Mouse (Mus musculus): ENCODE results near the gene Nanog.

DNA sequence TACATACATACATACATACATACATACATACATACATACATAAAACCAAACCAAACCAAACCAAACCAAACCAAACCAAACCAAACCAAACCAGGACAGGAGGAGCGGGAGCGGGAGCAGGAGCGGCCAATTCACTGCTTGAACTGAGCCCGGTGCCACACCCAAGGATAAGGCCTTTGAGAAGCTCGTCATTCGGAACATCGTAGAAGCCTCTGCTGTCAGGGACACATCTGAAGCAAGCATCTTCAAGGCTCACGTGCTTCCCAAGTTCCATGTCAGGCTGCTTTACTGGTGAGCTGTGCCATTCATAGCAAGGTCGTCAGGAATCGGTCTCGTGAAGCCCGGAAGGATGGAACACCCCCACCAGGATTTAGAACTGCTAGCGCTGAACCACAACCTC, 20.6 kb upstream of the Nanog start:
- TF ChIP-seq CTCF (IDR thresholded peaks at IDR 0.05) (no peak), EP300 (IDR thresholded peaks at IDR 0.05) (no peak)

Data from lung, postnatal 0 days (tissue).